Mouse (Mus musculus) hindbrain, embryonic 12.5 days (tissue): ENCODE measurements around the gene Brpf3. TPM values are rescaled to one million over a fixed set of nuclear protein-coding genes. Genes with fewer than 3 reads are reported as not detected.
"Not testable (repeated sequence)": the region's sequence is repeated elsewhere in the genome, so short reads cannot be mapped to it uniquely, and the experiment has no call there.

Source experiments
- ATAC-seq: fragments of 200-750 bp; cut with Nextera tagmentation; 2 replicates; pipeline ENCODE4 v1.8.0; 2017; ENCODE audit warnings: moderate TSS enrichment; ENCODE audit not compliant: low FRiP score
- H3K27ac ChIP-seq: fragments of 300-500 bp; sonication (generic); 2 replicates; pipeline ENCODE4 v1.5.1; 2016; ENCODE audit warnings: mild to moderate bottlenecking
- H3K27me3 ChIP-seq: fragments of 300-500 bp; sonication (generic); 2 replicates; pipeline ENCODE4 v1.6.1; 2016; ENCODE audit warnings: mild to moderate bottlenecking
- H3K36me3 ChIP-seq: fragments of 300-500 bp; sonication (generic); 2 replicates; pipeline ENCODE4 v1.6.1; 2016; ENCODE audit warnings: mild to moderate bottlenecking
- H3K4me1 ChIP-seq: fragments of 300-500 bp; sonication (generic); 2 replicates; pipeline ENCODE4 v1.6.1; 2016
- H3K4me2 ChIP-seq: fragments of 300-500 bp; sonication (generic); replicated peaks from 2 replicates; pipeline ENCODE4 v1.6.1; 2016; ENCODE audit warnings: mild to moderate bottlenecking
- H3K4me3 ChIP-seq: fragments of 300-500 bp; sonication (generic); 2 replicates; pipeline ENCODE4 v1.5.1; 2016; ENCODE audit warnings: mild to moderate bottlenecking
- H3K9ac ChIP-seq: fragments of 300-500 bp; sonication (generic); 2 replicates; pipeline ENCODE4 v1.6.1; 2016; ENCODE audit warnings: mild to moderate bottlenecking, moderate library complexity
- H3K9me3 ChIP-seq: fragments of 300-500 bp; sonication (generic); replicated peaks from 2 replicates; pipeline ENCODE4 v1.6.1; 2016; ENCODE audit warnings: mild to moderate bottlenecking
- WGBS: fragments of 180-500 bp; shearing (Covaris S2); methylation state at CpG from one replicate; pipeline ENCODE4 v1.1.7; 2016; 5-methylcytosine and 5-hydroxymethylcytosine counted together
- polyA plus RNA-seq: library from polyadenylated mRNA; unstranded; fragments of >200 nt; fragmentation: Nextera tagmentation; extraction: Ambion mirVana; gene quantifications from 2 replicates; pipeline ENCODE4 v1.2.1, GENCODE M21; 2016

Gene Brpf3
- 13.0 and 13.8 TPM in 2 replicates for polyA plus RNA-seq

DNA sequence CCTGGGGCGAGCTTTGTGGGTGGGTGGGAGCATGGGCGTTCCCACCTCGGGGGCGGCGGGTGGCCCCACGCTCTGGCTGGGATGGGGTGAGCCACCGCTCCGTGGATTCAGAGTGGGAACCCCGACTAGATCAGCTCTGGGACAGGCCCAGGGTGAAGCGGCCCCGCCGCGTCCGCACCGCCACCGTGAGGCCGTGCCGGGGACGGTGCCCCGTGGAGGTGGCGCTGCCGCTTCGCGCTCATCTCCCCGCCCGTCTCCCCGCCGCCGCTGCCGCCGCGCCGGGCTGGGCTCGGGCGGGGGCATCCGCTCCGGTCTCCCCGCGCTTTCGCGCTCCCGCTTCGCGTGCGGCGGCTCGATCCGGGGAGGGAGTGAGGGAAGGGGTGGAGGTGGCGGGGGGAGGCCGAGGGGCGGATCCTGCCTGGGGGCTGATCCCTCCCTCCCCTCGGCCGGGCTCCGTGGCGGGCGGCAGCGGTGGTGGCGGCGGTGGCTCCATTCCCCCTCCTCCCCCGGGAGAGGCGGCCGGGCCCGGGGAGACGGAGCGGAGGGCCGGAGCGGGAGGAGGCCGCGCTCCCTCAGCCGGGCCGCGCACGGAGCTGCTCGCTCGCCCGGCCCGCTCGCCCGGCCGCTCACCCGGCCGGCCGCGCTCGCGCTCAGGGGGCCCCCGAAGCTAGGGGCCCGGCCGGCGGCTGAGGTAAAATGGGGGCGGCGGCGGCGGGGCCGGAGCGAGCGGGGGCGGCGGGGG lies at the start of gene Brpf3:
TSS of gene Brpf3 (plus strand) at position 420 of the 742 bp plus-strand sequence.
- H3K9ac ChIP-seq, result peak within 1 kb of the TSS; percentile 100
- H3K4me2 ChIP-seq, result peak within 1 kb of the TSS; percentile 98
- H3K27ac ChIP-seq, result peak within 1 kb of the TSS; percentile 100
- peaks cover 5% of the 10 kb centered on the region for H3K36me3 ChIP-seq
- 1% methylated on average over 51 of the region's 99 CpGs for WGBS
- H3K27me3 ChIP-seq, result no peaks in the 10 kb centered on the region
- peaks cover 27% of the 10 kb centered on the region for H3K4me1 ChIP-seq
- no peaks in the 10 kb centered on the region for H3K9me3 ChIP-seq
- peak; percentile 71 for ATAC-seq
- H3K4me3 ChIP-seq, result peak within 1 kb of the TSS; percentile 94

DNA sequence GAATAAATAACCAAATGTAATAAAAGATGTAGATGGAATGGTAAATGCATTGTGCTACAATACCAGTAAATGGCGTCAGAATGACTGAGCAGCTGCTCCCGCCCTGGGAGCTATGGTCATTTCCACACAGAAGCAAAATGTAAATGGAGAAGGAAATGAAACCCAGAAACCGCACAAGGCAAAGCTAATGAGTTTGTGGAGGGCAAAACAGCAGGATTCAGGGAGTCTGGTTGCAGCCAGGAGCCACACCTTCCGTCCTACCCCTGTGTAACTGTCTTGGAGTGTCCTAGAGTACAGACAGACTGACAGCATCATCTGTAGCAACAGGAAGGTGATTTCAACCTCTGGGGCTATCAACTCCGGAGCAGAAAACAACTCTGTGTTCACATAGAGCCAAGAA lies 44.4 kb upstream of the Brpf3 start:
- WGBS, result 70% methylated on average over 5 of the region's 5 CpGs
- H3K9me3 ChIP-seq, result no peaks in the 10 kb centered on the region
- ATAC-seq, result no peak

DNA sequence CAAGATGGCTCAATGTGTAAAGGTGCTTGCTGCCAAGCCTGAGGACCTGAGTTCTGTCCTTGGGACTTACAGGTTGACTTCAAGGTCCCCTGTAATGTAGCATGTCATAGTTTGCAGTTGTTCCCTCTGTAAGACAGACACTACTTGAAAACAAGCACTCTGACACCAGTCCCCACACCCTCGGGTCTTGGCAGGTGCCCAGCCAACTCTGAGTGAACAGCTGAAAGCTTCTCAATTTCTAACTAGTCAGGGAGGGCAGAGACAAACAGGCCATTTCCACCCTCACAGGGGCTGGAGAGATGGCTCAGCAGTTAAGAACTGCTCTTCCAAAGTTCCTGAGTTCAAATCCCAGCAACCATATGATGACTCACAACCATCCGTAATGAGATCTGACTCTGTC lies 43.4 kb upstream of the Brpf3 start:
- H3K4me1 ChIP-seq, result no peaks in the 10 kb centered on the region
- no peak overlapping the region for H3K27ac ChIP-seq
- WGBS, result 88% methylated on average over 2 of the region's 2 CpGs
- no peak overlapping the region for H3K9ac ChIP-seq
- H3K4me2 ChIP-seq, result no peak overlapping the region
- H3K9me3 ChIP-seq, result no peaks in the 10 kb centered on the region
- H3K27me3 ChIP-seq, result no peaks in the 10 kb centered on the region
- no peak for ATAC-seq
- no peaks in the 10 kb centered on the region for H3K36me3 ChIP-seq
- H3K4me3 ChIP-seq, result no peak overlapping the region

More for the DNA sequence above, 44.4 kb upstream of the Brpf3 start:
- Histone ChIP-seq H3K36me3 (no peaks in the 10 kb centered on the region), H3K27ac (no peak overlapping the region), H3K27me3 (no peaks in the 10 kb centered on the region), H3K4me3 (no peak overlapping the region), H3K4me1 (no peaks in the 10 kb centered on the region), H3K4me2 (no peak overlapping the region), H3K9ac (no peak overlapping the region)

DNA sequence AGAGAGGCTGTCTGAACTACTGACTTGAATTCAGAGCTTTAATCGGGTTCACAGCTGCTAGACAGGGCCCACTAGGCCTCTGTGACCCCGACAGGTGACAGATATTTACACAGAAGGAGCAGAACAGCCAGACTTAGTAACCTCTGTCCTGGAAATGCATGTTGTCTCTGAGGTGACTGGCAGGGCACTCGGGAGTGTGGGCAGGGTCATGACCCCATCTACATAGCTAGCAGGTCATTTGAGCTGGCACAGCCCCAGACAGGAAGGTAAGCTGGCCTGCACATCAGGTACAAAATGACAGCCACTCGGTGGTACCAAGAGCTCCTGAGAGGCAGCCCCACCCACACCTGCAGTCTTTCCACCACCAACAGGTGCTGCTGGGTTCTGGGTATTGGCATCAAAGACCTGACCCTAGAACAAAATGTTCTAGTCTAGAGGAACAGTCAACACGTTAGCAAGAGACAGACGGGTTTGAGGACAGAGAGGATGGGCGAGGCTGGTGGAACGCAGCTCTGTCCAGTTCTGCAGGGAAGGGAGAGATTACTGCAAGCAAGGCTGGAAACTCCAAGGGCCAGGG lies 40.1 kb upstream of the Brpf3 start:
- WGBS, result 65% methylated on average over 8 of the region's 8 CpGs
- H3K4me3 ChIP-seq, result no peak overlapping the region
- no peak overlapping the region for H3K27ac ChIP-seq
- H3K9ac ChIP-seq, result no peak overlapping the region
- H3K4me2 ChIP-seq, result no peak overlapping the region
- no peaks in the 10 kb centered on the region for H3K9me3 ChIP-seq
- no peak for ATAC-seq
- H3K4me1 ChIP-seq, result no peaks in the 10 kb centered on the region
- H3K27me3 ChIP-seq, result no peaks in the 10 kb centered on the region
- no peaks in the 10 kb centered on the region for H3K36me3 ChIP-seq

DNA sequence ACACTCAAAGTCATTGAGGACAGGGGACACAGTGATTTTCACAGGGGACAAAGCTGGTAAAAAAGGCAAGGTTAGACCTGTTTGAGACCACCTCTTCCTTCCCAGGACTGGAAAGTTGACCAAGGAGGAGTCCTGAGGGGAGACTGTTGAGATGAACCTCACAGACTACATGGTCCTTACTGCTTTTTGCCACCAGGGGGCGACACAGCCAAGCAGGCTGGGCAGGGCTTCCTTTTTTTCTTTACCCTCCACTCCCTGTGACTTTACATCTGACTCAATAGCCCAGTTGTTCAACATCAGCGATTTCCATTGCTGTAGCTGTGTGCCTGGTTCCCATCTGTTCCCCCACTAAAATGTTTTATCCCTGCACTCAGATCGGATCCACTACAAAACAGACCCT lies 39.0 kb upstream of the Brpf3 start:
- Histone ChIP-seq H3K9ac (no peak overlapping the region), H3K4me1 (no peaks in the 10 kb centered on the region), H3K36me3 (no peaks in the 10 kb centered on the region), H3K27ac (no peak overlapping the region), H3K9me3 (no peaks in the 10 kb centered on the region), H3K4me2 (no peak overlapping the region), H3K4me3 (no peak overlapping the region), H3K27me3 (peaks cover 5% of the 10 kb centered on the region; the same call in 1 of the 2 replicates)
- no peak for ATAC-seq
- WGBS, result 15% methylated on average over 3 of the region's 3 CpGs

DNA sequence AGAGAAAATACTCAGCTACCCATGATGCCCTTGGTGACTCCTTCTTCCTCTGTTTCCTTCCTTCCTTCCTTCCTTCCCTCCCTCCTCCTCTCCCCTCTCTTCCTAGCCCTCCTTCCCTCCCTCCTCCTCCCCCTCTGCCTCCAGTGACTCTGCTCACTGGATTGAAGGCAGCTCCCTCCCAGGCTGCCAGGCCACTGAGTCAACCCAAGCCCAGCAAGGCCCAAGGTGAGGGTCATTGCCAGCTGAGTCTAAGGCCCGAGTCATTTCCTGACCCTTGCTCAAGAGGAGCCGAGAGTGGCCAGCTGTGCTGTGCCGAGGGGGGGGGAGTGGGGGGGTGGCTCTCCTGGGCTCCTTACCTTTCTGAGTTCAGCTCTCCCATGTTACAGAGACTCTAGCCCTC lies 34.7 kb upstream of the Brpf3 start:
- Histone ChIP-seq H3K4me1 (peaks cover 14% of the 10 kb centered on the region), H3K9me3 (no peaks in the 10 kb centered on the region), H3K27ac (no peak overlapping the region), H3K4me3 (no peak overlapping the region), H3K36me3 (no peaks in the 10 kb centered on the region), H3K9ac (no peak overlapping the region), H3K27me3 (peaks cover 45% of the 10 kb centered on the region), H3K4me2 (no peak overlapping the region)
- ATAC-seq, result no peak
- WGBS, result 83% methylated on average over 3 of the region's 3 CpGs

DNA sequence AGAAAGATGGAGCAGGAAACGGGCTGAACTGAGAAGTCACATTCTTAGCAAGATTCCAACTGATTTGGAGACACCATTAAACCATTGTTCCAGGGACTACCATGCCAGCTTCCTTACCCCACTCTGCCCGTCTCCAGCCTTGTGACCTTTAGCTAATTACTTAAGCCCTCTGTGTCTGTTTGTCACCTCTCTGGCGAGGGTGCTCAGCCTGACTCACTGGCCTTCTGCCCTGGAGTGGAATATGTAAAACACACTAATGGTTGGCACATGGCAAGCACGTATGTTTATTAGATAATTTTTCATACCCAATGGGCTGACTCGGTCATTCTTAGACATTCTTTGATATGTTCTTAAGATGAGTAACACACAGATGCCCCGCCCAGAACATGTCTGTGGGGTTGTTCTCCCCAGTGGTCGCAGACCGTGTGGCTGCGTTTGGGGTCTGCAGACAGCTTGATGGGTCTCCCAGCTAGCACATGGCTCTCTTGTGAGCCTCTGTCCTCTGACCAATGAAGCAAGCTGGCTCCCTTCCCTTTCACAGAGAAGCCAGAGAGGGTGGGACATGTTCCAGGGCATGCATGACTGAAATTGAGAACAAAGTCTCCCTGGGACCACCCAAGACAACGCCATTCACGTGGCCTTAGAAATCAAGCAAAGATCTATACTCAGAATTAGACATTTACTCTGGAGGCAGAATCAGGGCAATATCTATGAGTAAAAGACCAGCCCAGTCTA lies 33.9 kb upstream of the Brpf3 start:
- Histone ChIP-seq H3K27me3 (peaks cover 48% of the 10 kb centered on the region), H3K4me2 (no peak overlapping the region), H3K9ac (no peak overlapping the region), H3K36me3 (no peaks in the 10 kb centered on the region), H3K27ac (no peak overlapping the region), H3K4me3 (no peak overlapping the region), H3K4me1 (peaks cover 14% of the 10 kb centered on the region), H3K9me3 (no peaks in the 10 kb centered on the region)
- no peak for ATAC-seq
- 72% methylated on average over 11 of the region's 11 CpGs for WGBS

DNA sequence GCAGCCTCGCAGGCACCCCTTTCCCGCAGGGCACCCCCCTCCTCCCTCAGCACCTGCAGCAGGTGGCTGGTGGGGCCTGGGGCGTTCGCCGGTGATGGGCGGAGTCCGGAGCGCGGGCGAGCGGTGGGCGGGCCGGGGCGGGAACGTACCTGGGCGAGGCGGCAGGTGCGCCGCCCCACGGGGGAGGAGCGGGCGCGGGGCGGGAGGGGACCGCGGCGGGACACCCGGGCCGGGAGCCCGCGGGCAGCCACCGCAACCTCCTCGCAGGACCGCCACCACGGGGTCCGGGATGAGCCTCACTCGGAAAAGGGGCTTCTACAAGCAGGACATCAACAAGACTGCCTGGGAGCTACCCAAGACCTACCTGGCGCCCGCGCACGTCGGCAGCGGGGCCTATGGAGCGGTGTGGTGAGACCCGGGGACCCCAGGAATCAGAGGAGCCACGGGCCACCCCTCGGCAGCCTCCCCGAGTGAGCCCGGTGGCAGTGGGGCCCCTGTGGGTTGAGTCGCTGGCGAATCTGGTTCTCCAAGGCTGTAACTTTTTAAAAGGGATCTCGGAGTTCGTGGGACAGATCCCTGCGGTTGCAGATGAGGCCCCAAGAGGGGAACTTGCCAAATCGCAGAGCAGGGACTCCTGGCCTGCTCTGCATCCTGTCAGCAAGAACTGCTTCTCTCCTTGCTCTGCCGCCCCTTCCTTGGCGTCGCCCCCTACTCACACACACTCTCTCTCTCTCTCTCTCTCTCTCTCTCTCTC lies 31.6 kb upstream of the Brpf3 start, which contains the start of gene Mapk13:
TSS of gene Mapk13 (plus strand) at position 177 of the 754 bp plus-strand sequence.
- 4% methylated on average over 41 of the region's 58 CpGs for WGBS
- H3K9me3 ChIP-seq, result no peaks in the 10 kb centered on the region
- peaks cover 14% of the 10 kb centered on the region for H3K4me1 ChIP-seq
- H3K36me3 ChIP-seq, result no peaks in the 10 kb centered on the region
- H3K27ac ChIP-seq, result no peak within 1 kb of the TSS
- ATAC-seq, result no peak
- peaks cover 51% of the 10 kb centered on the region for H3K27me3 ChIP-seq
- peak within 1 kb of the TSS; percentile 43 for H3K9ac ChIP-seq
- peak within 1 kb of the TSS; percentile 34 for H3K4me3 ChIP-seq
- H3K4me2 ChIP-seq, result peak within 1 kb of the TSS; percentile 63

DNA sequence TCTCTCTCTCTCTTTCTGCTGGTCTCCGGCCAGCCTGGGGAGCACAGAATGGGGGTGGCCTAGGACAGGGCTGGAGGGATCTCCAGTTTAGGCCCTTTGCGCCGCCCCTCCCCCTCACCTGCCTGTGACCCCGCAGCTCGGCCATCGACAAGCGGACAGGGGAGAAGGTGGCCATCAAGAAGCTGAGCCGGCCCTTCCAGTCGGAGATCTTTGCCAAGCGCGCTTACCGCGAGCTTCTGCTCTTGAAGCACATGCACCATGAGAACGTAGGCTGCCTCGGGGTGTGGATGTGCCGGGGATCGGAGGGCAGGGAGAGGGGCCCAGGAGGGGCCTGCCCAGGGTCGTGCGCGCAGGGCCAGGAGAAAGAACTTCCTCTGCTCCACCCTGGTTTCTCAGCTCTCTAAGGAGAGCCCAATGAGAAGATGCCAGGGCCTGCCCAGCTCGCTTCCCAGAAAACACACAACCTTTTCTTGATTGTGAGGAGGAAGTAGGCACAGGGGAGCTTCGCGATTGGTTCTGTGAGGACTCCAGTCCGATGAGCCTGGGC lies 30.9 kb upstream of the Brpf3 start:
- Histone ChIP-seq H3K4me1 (peaks cover 14% of the 10 kb centered on the region), H3K27me3 (peaks cover 51% of the 10 kb centered on the region), H3K27ac (no peak overlapping the region), H3K9me3 (no peaks in the 10 kb centered on the region), H3K36me3 (no peaks in the 10 kb centered on the region), H3K4me2 (peak overlapping the region; percentile 63), H3K9ac (peak overlapping the region; percentile 43; the same call in 1 of the 2 replicates), H3K4me3 (peak overlapping the region; percentile 34)
- ATAC-seq, result no peak
- WGBS, result 6% methylated on average over 24 of the region's 24 CpGs

DNA sequence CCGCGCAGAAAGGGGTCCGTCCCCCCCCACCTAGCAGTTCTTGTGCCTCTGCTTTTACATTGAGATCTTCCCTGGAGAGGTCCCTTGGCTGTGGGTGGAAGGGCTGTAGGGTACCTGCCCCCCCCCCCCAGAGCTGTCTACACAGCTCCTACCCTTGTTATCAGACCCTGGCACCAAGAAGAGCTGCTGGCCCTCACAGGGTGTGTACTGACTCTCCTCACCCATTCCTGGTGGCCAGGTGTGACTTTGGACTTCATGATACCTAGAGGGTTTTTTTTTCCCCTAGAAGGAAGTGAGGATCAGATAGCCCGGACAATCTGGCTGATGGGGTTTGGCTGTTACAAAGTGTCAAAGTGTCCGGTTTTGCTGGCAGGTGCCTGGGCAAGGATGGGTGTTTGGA lies 29.6 kb upstream of the Brpf3 start:
- Histone ChIP-seq H3K9ac (no peak overlapping the region), H3K4me1 (peaks cover 14% of the 10 kb centered on the region), H3K27ac (no peak overlapping the region), H3K9me3 (no peaks in the 10 kb centered on the region), H3K4me3 (no peak overlapping the region), H3K36me3 (no peaks in the 10 kb centered on the region), H3K27me3 (peaks cover 51% of the 10 kb centered on the region), H3K4me2 (no peak overlapping the region)
- 92% methylated on average over 5 of the region's 5 CpGs for WGBS
- no peak for ATAC-seq

DNA sequence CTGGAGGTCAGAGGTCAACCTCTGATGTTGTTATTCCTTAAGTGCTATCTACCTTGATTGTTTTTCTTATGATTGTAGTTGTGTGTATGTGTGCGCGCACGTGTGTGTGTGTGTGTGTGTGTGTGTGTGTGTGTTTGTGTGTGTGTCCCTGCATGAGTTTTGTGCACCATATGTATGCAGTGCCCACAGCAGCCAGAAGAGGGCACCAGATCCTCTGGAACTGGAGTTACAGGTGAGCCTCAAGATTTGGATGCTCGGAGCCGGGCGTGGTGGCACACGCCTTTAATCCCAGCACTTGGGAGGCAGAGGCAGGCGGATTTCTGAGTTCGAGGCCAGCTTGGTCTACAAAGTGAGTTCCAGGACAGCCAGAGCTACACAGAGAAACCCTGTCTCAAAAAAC lies 26.6 kb upstream of the Brpf3 start:
- WGBS, result 98% methylated on average over 8 of the region's 9 CpGs

DNA sequence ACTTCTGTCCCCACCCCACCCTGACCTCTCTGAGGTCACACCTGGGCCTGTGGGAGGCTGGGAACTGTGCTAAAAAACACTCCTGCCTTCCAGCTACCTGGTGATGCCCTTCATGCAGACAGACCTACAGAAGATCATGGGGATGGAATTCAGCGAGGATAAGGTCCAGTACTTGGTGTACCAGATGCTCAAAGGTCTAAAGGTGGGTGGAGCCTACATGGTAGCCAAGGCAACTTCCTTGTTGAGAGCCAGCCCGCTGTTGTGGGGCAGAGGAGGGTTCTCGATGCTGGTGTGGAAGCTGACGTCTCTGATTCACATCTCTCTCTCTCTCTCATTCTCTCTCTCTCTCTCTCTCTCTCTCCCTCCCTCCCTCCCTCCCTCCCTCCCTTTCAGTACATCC lies 25.7 kb upstream of the Brpf3 start:
- 86% methylated on average over 4 of the region's 4 CpGs for WGBS
- Histone ChIP-seq H3K36me3 (no peaks in the 10 kb centered on the region), H3K9ac (no peak overlapping the region), H3K27me3 (peaks cover 17% of the 10 kb centered on the region), H3K4me2 (no peak overlapping the region), H3K4me1 (peaks cover under 1% of the 10 kb centered on the region), H3K4me3 (no peak overlapping the region), H3K27ac (no peak overlapping the region), H3K9me3 (no peaks in the 10 kb centered on the region)
- ATAC-seq, result no peak

More for the DNA sequence above, 26.6 kb upstream of the Brpf3 start:
- not testable (repeated sequence) for H3K27ac ChIP-seq, H3K4me1 ChIP-seq, H3K9me3 ChIP-seq, H3K4me2 ChIP-seq, H3K36me3 ChIP-seq, ATAC-seq, H3K4me3 ChIP-seq, H3K9ac ChIP-seq
- H3K27me3 ChIP-seq, result peaks cover 25% of the 10 kb centered on the region
